Mouse (Mus musculus) myocyte (in vitro differentiated cells): ENCODE measurements around the gene Nr2f2. TPM values are rescaled to one million over a fixed set of nuclear protein-coding genes. Genes with fewer than 3 reads are reported as not detected.

Experiments used
- H3K27me3 ChIP-seq: one replicate; pipeline ENCODE4 v1.6.1; 2011; ENCODE audit not compliant: control insufficient read depth, insufficient read depth, insufficient read length
- H3K36me3 ChIP-seq: one replicate; pipeline ENCODE4 v1.6.1; 2011; ENCODE audit not compliant: control insufficient read depth, insufficient read depth
- H3K4me2 ChIP-seq: one replicate; pipeline ENCODE4 v1.6.1; 2011; ENCODE audit warnings: low read depth, control low read depth
- H3K4me3 ChIP-seq: one replicate; pipeline ENCODE4 v1.5.1; 2011; ENCODE audit warnings: mild to moderate bottlenecking, control low read depth, moderate library complexity
- H3K79me2 ChIP-seq: one replicate; pipeline ENCODE4 v1.6.1; 2011; ENCODE audit not compliant: control insufficient read depth, insufficient read depth
- H3ac ChIP-seq: one replicate; pipeline ENCODE4 v1.6.1; 2011; ENCODE audit not compliant: control insufficient read depth, insufficient read length
- CEBPB ChIP-seq: IDR thresholded peaks from 2 replicates; pipeline ENCODE4 v1.6.1; 2011; ENCODE audit warnings: mild to moderate bottlenecking, moderate library complexity; ENCODE audit not compliant: poor library complexity, insufficient read depth, severe bottlenecking
- E2F4 ChIP-seq: IDR thresholded peaks from one replicate; pipeline ENCODE4 v1.6.1; 2011; ENCODE audit warnings: mild to moderate bottlenecking, control low read depth, moderate library complexity; ENCODE audit not compliant: insufficient read depth
- MAX ChIP-seq: IDR thresholded peaks from one replicate; pipeline ENCODE4 v1.6.1; 2011; ENCODE audit warnings: low read depth, mild to moderate bottlenecking, control low read depth
- MYOD1 ChIP-seq, 3 experiments: IDR thresholded peaks; one replicate each; pipeline ENCODE4 v1.6.1; 2011; ENCODE audit warnings: control low read depth in 2 of 3, low read depth in 2 of 3, mild to moderate bottlenecking in 2 of 3, moderate library complexity in 1 of 3; ENCODE audit not compliant: insufficient read length in 2 of 3, control insufficient read depth in 1 of 3
- MYOG ChIP-seq, 3 experiments: IDR thresholded peaks; one replicate each; pipeline ENCODE4 v1.6.1; 2011; ENCODE audit warnings: control low read depth in 2 of 3, low read depth in 2 of 3, mild to moderate bottlenecking in 2 of 3; ENCODE audit not compliant: insufficient read length in 2 of 3, control insufficient read depth in 1 of 3, insufficient read depth in 1 of 3
- POLR2A ChIP-seq: IDR thresholded peaks from one replicate; pipeline ENCODE4 v1.6.1; 2011; ENCODE audit warnings: low read depth, mild to moderate bottlenecking, control low read depth, moderate library complexity; ENCODE audit not compliant: insufficient read length
- POLR2AphosphoS2 ChIP-seq: IDR thresholded peaks from one replicate; pipeline ENCODE4 v1.6.1; 2011; ENCODE audit warnings: low read depth, control low read depth; ENCODE audit not compliant: insufficient read length
- REST ChIP-seq: IDR thresholded peaks from one replicate; pipeline ENCODE4 v1.6.1; 2011; ENCODE audit warnings: mild to moderate bottlenecking, control low read depth, moderate library complexity; ENCODE audit not compliant: insufficient read depth, insufficient read length
- SRF ChIP-seq: IDR thresholded peaks from one replicate; pipeline ENCODE4 v1.6.1; 2011; ENCODE audit warnings: low read depth; ENCODE audit not compliant: control insufficient read depth, insufficient read length
- TCF12 ChIP-seq: IDR thresholded peaks from one replicate; pipeline ENCODE4 v1.6.1; 2011; ENCODE audit warnings: mild to moderate bottlenecking, control low read depth; ENCODE audit not compliant: poor library complexity, insufficient read depth, severe bottlenecking
- TCF3 ChIP-seq: IDR thresholded peaks from one replicate; pipeline ENCODE4 v1.6.1; 2011; ENCODE audit warnings: low read depth, control low read depth; ENCODE audit not compliant: insufficient read length
- USF1 ChIP-seq: IDR thresholded peaks from one replicate; pipeline ENCODE4 v1.6.1; 2011; ENCODE audit warnings: low read depth, mild to moderate bottlenecking, control low read depth, moderate library complexity
- polyA plus RNA-seq: library from polyadenylated mRNA; unstranded; fragments of >200 nt; fragmentation: generic; extraction: Trizol; gene quantifications from one replicate; pipeline ENCODE4 v1.2.1, GENCODE M21; 2012; ENCODE audit warnings: missing spikeins

The Nr2f2 gene
- polyA plus RNA-seq, 1 experiment: 7.0 TPM

DNA sequence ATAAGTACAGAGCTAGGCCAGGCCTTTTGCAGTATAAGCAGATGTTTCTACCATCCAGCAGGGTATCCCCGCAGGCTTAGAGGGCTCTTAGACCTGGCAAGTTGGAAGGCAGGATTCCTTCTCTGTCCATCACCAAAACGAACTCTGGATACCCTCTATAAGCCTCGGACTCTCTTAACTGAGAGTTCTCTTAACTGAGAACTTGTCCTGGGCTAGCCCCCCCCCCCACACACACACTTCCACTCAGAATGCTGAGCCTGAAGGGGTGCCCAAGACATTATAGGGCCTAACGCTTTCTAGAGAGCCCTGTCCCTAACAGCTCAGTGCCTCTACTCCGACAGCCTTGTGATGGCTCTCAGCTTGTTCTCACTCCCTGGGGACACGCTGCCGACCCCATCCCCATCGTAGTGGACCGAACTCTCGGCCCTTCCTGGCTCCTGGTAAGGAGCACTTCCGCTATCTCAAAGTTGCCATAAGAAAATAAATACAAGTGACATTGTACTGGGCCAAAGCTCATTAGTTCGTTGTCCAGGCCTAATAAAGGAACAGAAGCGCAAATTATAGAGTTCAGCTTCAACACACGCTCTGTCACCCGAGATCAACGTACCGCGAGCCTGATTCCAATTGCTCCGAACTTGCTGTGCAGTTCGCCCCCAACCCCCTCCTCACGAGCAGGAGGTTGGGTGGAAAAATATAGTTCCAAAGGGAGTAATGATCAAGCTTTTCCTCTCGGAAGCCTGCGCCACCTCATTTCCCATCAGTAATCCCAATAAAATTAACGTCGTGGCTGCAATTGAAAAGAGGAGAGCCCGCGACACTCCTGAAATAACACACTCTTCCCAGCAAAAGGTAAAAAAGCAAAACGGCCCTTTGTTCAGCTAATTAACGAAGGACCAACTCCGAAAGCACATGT lies 18.2 kb downstream of the Nr2f2 start:
- Histone ChIP-seq H3K36me3 (no peaks in the 10 kb centered on the region), H3K79me2 (peaks cover 21% of the 10 kb centered on the region), H3K4me3 (no peak overlapping the region), H3ac (no peak overlapping the region), H3K27me3 (no peaks in the 10 kb centered on the region), H3K4me2 (no peak overlapping the region)
- TF ChIP-seq MYOD1 (IDR thresholded peaks at IDR 0.05; ENCODE audit: control insufficient read depth in 1 of 3, insufficient read length in 2 of 3, low read depth in 2 of 3) (no peak), SRF (no peak), MAX (no peak), REST (no peak), MYOG (IDR thresholded peaks at IDR 0.05; ENCODE audit: control insufficient read depth in 1 of 3, insufficient read depth in 1 of 3, insufficient read length in 2 of 3, low read depth in 2 of 3) (no peak), TCF3 (no peak)

DNA sequence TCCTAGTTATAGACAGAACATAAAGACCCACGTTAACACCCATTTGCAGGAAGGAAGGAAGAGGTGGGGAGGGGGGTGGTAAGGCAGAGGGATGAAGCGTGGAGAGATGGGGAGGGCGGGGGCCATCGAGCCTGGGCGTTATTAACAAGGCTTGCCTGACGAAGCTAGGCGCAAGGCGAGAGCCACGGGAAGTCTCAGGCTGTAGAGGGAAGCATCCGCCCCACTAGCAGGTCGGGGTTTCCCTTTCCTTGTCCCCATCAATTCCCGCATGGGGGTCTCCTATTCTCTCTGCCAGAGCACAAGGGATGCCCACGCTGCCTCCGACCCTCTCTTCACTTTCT lies 18.9 kb downstream of the Nr2f2 start:
- no peak overlapping the region for H3K4me2 ChIP-seq
- TF ChIP-seq CEBPB (no peak), USF1 (no peak), E2F4 (no peak), MAX (no peak), MYOG (IDR thresholded peaks at IDR 0.05; ENCODE audit: control insufficient read depth in 1 of 3, insufficient read depth in 1 of 3, insufficient read length in 2 of 3, low read depth in 2 of 3) (no peak), TCF12 (no peak), MYOD1 (IDR thresholded peaks at IDR 0.05; ENCODE audit: control insufficient read depth in 1 of 3, insufficient read length in 2 of 3, low read depth in 2 of 3) (no peak), POLR2A (no peak), TCF3 (no peak), SRF (no peak), REST (no peak), POLR2AphosphoS2 (no peak)
- H3K36me3 ChIP-seq: no peaks in the 10 kb centered on the region
- no peak overlapping the region for H3K4me3 ChIP-seq
- H3K27me3 ChIP-seq: no peaks in the 10 kb centered on the region
- no peak overlapping the region for H3ac ChIP-seq
- peaks cover 13% of the 10 kb centered on the region for H3K79me2 ChIP-seq

DNA sequence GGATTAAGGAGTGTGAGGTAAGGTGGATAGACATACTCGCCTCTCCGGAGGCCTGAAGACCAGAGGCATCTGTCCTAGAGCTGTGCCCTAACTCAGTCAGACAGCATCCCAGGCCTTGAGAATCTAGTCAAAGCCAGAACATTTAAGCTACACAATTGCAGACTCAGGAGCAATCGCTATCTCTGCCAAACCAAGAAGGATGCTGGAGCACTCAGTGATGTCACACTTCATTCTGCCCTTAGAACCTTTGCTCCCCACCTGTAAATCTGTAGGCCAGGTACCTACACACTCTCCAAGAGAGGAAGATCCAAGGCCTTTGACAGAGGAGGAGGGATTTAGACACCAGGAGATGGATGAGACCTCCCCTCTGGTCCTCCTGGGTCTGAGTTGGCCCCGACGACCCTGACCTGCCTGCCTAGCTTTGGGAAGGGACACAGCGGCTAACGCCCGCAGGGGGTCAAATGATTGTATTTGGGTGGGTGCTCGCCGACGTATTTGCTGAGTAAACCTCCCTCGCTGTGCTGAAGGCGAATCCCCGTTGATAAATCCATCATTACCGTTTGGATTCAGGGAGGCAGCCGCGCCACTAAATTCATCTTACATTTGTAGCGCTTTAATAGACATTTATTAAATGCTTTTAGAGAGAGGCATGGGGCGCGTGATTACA lies 19.5 kb downstream of the Nr2f2 start:
- Histone ChIP-seq H3ac (no peak overlapping the region), H3K79me2 (peaks cover 9% of the 10 kb centered on the region), H3K36me3 (no peaks in the 10 kb centered on the region), H3K4me3 (no peak overlapping the region), H3K27me3 (no peaks in the 10 kb centered on the region), H3K4me2 (no peak overlapping the region)
- TF ChIP-seq E2F4 (no peak), REST (no peak), TCF12 (no peak), MYOG (IDR thresholded peaks at IDR 0.05; ENCODE audit: control insufficient read depth in 1 of 3, insufficient read depth in 1 of 3, insufficient read length in 2 of 3, low read depth in 2 of 3) (no peak), TCF3 (no peak), POLR2A (no peak), USF1 (no peak), CEBPB (no peak), SRF (no peak), POLR2AphosphoS2 (no peak), MAX (no peak), MYOD1 (IDR thresholded peaks at IDR 0.05; ENCODE audit: control insufficient read depth in 1 of 3, insufficient read length in 2 of 3, low read depth in 2 of 3) (no peak)

DNA sequence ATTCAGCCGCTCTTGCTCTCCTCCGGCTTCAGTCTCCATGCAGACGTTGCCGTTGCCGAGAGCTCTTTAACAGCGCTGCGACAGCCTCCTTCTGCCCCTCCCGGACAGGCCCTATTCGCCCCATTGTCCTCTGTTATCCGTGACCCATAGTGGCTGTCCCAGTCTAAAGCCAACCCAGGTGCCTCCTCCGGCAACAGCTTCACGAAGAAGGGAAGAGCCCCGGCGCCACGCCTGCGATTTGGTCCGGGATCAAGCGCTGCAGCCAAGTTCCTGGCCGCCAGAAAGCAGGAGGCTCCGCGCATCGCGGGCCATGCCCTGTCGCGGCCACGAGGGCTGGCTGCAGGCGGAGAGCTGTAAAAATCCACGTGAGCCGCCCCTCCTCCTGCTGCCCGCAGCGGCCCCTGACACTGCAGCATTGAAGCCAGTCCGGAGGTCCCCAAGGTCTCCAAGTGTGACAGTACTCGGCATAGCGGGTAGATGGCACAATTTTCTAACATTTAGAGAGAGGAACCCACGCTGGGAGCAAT lies 20.5 kb downstream of the Nr2f2 start:
- Histone ChIP-seq H3K36me3 (no peaks in the 10 kb centered on the region), H3K4me3 (no peak overlapping the region), H3K79me2 (no peaks in the 10 kb centered on the region), H3K27me3 (no peaks in the 10 kb centered on the region), H3ac (no peak overlapping the region), H3K4me2 (no peak overlapping the region)
- no peak for TF ChIP-seq CEBPB
- no peak for TF ChIP-seq MYOG (IDR thresholded peaks at IDR 0.05; ENCODE audit: control insufficient read depth in 1 of 3, insufficient read depth in 1 of 3, insufficient read length in 2 of 3, low read depth in 2 of 3)
- TF ChIP-seq POLR2AphosphoS2: no peak
- TF ChIP-seq MYOD1 (IDR thresholded peaks at IDR 0.05; ENCODE audit: control insufficient read depth in 1 of 3, insufficient read length in 2 of 3, low read depth in 2 of 3): no peak
- TF ChIP-seq TCF12: no peak
- TF ChIP-seq USF1: no peak

DNA sequence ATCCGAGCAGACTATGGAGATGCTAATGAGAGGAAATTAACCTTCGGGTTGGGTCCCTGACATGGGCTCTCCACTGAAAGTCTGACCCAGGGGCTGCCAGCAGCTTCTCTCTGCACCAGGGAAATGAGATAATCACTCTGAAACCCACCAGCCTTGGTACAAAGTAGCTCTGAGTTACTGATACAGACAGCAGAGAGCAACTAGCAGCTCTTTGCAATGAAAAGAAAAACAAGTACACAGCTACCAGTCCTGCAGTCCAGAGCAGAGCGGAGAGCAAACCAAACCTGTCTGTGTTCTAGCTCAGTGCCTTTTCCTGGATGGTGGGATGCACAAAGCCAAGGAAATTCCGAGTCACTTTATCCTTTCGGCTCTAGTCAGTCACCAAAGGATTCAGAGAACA lies 23.1 kb downstream of the Nr2f2 start:
- Histone ChIP-seq H3K79me2 (no peaks in the 10 kb centered on the region), H3ac (no peak overlapping the region), H3K27me3 (no peaks in the 10 kb centered on the region), H3K4me2 (no peak overlapping the region), H3K36me3 (no peaks in the 10 kb centered on the region), H3K4me3 (no peak overlapping the region)
- TF ChIP-seq POLR2AphosphoS2 (no peak), TCF12 (no peak), CEBPB (no peak), POLR2A (no peak), REST (no peak), MYOG (IDR thresholded peaks at IDR 0.05; ENCODE audit: control insufficient read depth in 1 of 3, insufficient read depth in 1 of 3, insufficient read length in 2 of 3, low read depth in 2 of 3) (no peak), USF1 (no peak), SRF (no peak), MYOD1 (IDR thresholded peaks at IDR 0.05; ENCODE audit: control insufficient read depth in 1 of 3, insufficient read length in 2 of 3, low read depth in 2 of 3) (no peak), E2F4 (no peak), TCF3 (no peak), MAX (no peak)
